Mouse (Mus musculus) stomach, postnatal 0 days (tissue): ENCODE measurements at regions not wholly inside any gene's neighbourhood (a gene's known extent, or its start where the extent isn't known, plus 50 kb on each side); places are given as distances from the start of the nearest gene placed in this dataset.

Source experiments
- CTCF ChIP-seq: IDR thresholded peaks from 2 replicates; pipeline ENCODE4 v1.5.1; 2016; ENCODE audit warnings: antibody characterized with exemption, low read depth, mild to moderate bottlenecking, moderate library complexity
- EP300 ChIP-seq: optimal IDR thresholded peaks from 2 replicates; pipeline ENCODE3; 2016; ENCODE audit warnings: antibody characterized with exemption

DNA sequence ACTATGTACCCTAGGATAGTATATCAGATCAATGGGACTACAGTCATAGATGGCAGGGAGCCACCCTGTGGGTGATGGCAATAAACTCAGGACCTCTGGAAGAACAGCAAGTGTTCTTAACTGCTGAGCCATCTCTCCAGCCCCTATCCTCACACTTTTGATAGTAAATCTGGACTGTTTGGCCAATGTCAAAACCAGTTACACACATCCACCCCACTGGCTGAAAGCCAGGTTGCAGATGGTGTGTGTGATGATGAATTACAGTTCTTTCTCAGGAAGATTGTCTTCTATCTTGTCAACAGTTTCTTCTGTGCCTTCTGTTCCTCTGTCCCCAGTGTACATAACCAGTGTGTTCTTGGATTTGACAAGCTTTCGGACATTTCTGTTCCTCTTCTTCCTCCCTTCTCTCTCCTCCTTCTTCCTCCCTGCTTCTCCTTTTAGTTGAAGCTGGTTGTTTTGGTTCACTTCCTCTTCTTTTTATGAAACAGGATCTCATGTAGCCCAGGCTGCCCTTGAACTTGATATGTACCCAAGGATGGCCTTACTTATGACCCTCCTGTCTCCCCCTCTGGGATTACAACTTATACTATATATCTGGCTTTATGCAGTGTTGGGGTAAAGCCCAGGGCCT is 143.3 kb upstream of the Eif4g2 start:
- TF ChIP-seq EP300, result no peak
- TF ChIP-seq CTCF, result no peak
